Comparison of ENCODE assay signal across 13 mouse cellular contexts in the genomic region with DNA sequence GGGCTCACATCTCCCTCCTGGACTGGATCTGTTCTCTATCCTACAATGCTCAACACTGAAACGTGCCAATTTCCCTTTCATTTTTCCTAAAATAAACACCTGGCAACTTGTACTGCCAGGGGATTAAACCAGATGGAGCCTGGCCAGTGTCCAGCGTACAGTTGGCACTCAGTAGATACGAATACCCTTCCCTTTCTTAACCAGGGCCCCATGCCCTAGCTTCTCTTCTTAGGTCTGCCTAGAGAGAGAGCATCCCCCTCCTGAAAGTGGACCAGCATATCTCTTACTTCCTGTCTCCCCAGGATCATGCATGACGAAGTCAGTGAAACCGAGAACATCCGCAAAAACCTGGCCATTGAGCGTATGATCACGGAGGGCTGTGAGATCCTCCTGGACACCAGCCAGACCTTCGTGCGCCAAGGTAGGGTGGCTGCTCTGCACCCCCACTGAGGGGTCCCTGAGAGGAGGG.
DNase-seq lines count a peak whose midpoint lies in the region; ATAC-seq and TF ChIP-seq lines count a peak whose summit lies in the region.
"Had no signal": no experiment of that assay in that cellular context is flagged by ENCODE, and none has a peak within 500 bp of the region (broad histone marks: within the 10 kb centered on the region; RNA-seq: fewer than 3 reads in every experiment).

No protein-coding gene starts in this region.

- no peak overlapping the region for H3K27ac ChIP-seq in stomach, embryonic 16.5 days (ENCODE audit: low read length)
- H3K27ac ChIP-seq in stomach, postnatal 0 days (replicated peaks): no peak overlapping the region
- H3K27ac ChIP-seq in midbrain, postnatal 0 days (ENCODE audit: low read depth, low read length): no peak overlapping the region
- H3K27ac ChIP-seq in liver, embryonic 12.5 days: no peak overlapping the region
- H3K27ac ChIP-seq: kidney, postnatal 0 days; limb, embryonic 12.5 days had no signal

- peaks cover 4% of the 10 kb centered on the region; the same call in 1 of the 2 replicates for H3K27me3 ChIP-seq in stomach, embryonic 16.5 days (ENCODE audit: control insufficient read depth, insufficient read depth, low read length)
- no peaks in the 10 kb centered on the region for H3K27me3 ChIP-seq in stomach, postnatal 0 days (ENCODE audit: control insufficient read depth, insufficient read depth, low read length)
- H3K27me3 ChIP-seq in midbrain, postnatal 0 days (ENCODE audit: insufficient read depth, low read length): no peaks in the 10 kb centered on the region
- 0 out of 2 replicates have a peak, but pooled peaks cover 6% of the 10 kb centered on the region for H3K27me3 ChIP-seq in liver, embryonic 12.5 days (replicated peaks)
- H3K27me3 ChIP-seq: CH12.LX had no signal

- no peak overlapping the region for H3K4me3 ChIP-seq in stomach, embryonic 16.5 days (replicated peaks; ENCODE audit: low read length)
- H3K4me3 ChIP-seq in stomach, postnatal 0 days (ENCODE audit: low read depth, low read length): no peak overlapping the region
- H3K4me3 ChIP-seq in midbrain, postnatal 0 days (ENCODE audit: low read depth, low read length): no peak overlapping the region
- no peak overlapping the region for H3K4me3 ChIP-seq in liver, embryonic 12.5 days
- H3K4me3 ChIP-seq: limb, embryonic 12.5 days had no signal

- no peak overlapping the region for H3K9ac ChIP-seq in stomach, embryonic 16.5 days (ENCODE audit: low read length)
- no peak overlapping the region for H3K9ac ChIP-seq in stomach, postnatal 0 days (ENCODE audit: low read length)
- H3K9ac ChIP-seq in midbrain, postnatal 0 days (replicated peaks; ENCODE audit: low read length, poor library complexity, severe bottlenecking): no peak overlapping the region
- no peak overlapping the region for H3K9ac ChIP-seq in liver, embryonic 12.5 days
- H3K9ac ChIP-seq: limb, embryonic 12.5 days; lung, embryonic 14.5 days had no signal

- peak; percentile 12 for DNase-seq in kidney, postnatal 10 days
- DNase-seq in kidney, adult 11 months: no peak
- no peak for DNase-seq in stomach, postnatal 0 days (ENCODE audit: low spot score)
- DNase-seq in cerebellum, postnatal 10 days: peak; percentile 84 to 88
- peak; percentile 43 for DNase-seq in midbrain, postnatal 0 days (ENCODE audit: low spot score)
- DNase-seq: adrenal gland, postnatal 25 days had no signal

- H3K36me3 ChIP-seq in stomach, embryonic 16.5 days (ENCODE audit: control insufficient read depth, insufficient read depth, low read length): no peaks in the 10 kb centered on the region
- no peaks in the 10 kb centered on the region for H3K36me3 ChIP-seq in stomach, postnatal 0 days (ENCODE audit: control insufficient read depth, insufficient read depth, low read length)
- H3K36me3 ChIP-seq in midbrain, postnatal 0 days (ENCODE audit: insufficient read depth, low read length): no peaks in the 10 kb centered on the region
- H3K36me3 ChIP-seq in liver, embryonic 12.5 days: no peaks in the 10 kb centered on the region
- H3K36me3 ChIP-seq: limb, embryonic 12.5 days had no signal

- WGBS in stomach, embryonic 16.5 days: 63% methylated on average over 10 of the region's 10 CpGs
- WGBS in stomach, postnatal 0 days: 57% methylated on average over 10 of the region's 10 CpGs
- 69% methylated on average over 10 of the region's 10 CpGs for WGBS in midbrain, postnatal 0 days
- 70% methylated on average over 10 of the region's 10 CpGs for WGBS in liver, embryonic 12.5 days (ENCODE audit: insufficient replicate concordance)

- no peaks in the 10 kb centered on the region for H3K9me3 ChIP-seq in stomach, embryonic 16.5 days (replicated peaks; ENCODE audit: control insufficient read depth, low read length)
- H3K9me3 ChIP-seq in stomach, postnatal 0 days (ENCODE audit: control insufficient read depth, low read length): no peaks in the 10 kb centered on the region
- H3K9me3 ChIP-seq in midbrain, postnatal 0 days (ENCODE audit: low read length): no peaks in the 10 kb centered on the region
- H3K9me3 ChIP-seq in liver, embryonic 12.5 days (replicated peaks): no peaks in the 10 kb centered on the region
- H3K9me3 ChIP-seq: limb, embryonic 12.5 days had no signal

- TF ChIP-seq CTCF in stomach, postnatal 0 days (IDR thresholded peaks at IDR 0.05; ENCODE audit: low read depth): no peak
- TF ChIP-seq CTCF in midbrain, postnatal 0 days (IDR thresholded peaks at IDR 0.05): no peak

- no peak overlapping the region for H3K4me2 ChIP-seq in stomach, embryonic 16.5 days (ENCODE audit: low read depth, low read length)
- no peak overlapping the region for H3K4me2 ChIP-seq in stomach, postnatal 0 days (replicated peaks; ENCODE audit: low read depth)
- H3K4me2 ChIP-seq in midbrain, postnatal 0 days (ENCODE audit: low read depth, low read length, poor library complexity, severe bottlenecking): no peak overlapping the region
- no peak overlapping the region for H3K4me2 ChIP-seq in liver, embryonic 12.5 days
- H3K4me2 ChIP-seq: limb, embryonic 12.5 days; lung, embryonic 14.5 days had no signal

- H3K4me1 ChIP-seq in stomach, embryonic 16.5 days (ENCODE audit: control insufficient read depth, insufficient read depth, low read length): peaks cover 7% of the 10 kb centered on the region; the same call in 1 of the 2 replicates
- 0 out of 2 replicates have a peak, but pooled peaks cover 4% of the 10 kb centered on the region for H3K4me1 ChIP-seq in stomach, postnatal 0 days (replicated peaks; ENCODE audit: control insufficient read depth, insufficient read depth)
- H3K4me1 ChIP-seq in midbrain, postnatal 0 days (ENCODE audit: insufficient read depth, low read length): no peaks in the 10 kb centered on the region
- no peaks in the 10 kb centered on the region for H3K4me1 ChIP-seq in liver, embryonic 12.5 days
- H3K4me1 ChIP-seq: limb, embryonic 12.5 days had no signal

- no peak for TF ChIP-seq EP300 in stomach, postnatal 0 days (optimal IDR thresholded peaks at IDR 0.05)

- ATAC-seq in stomach, embryonic 16.5 days (ENCODE audit: insufficient read depth, low FRiP score): 0 out of 2 replicates have a peak, but pooled peaks have one; percentile 25
- ATAC-seq in stomach, postnatal 0 days (ENCODE audit: low FRiP score, low TSS enrichment): no peak
- no peak for ATAC-seq in midbrain, postnatal 0 days (ENCODE audit: low FRiP score)
- no peak for ATAC-seq in megakaryocyte-erythroid progenitor cell, adult 5-6 weeks (replicated peaks; ENCODE audit: low FRiP score, low TSS enrichment, poor library complexity, severe bottlenecking)
- no peak for ATAC-seq in liver, embryonic 12.5 days

Comparison
In these comparisons a context has a peak if more than half of its experiments do, and no peak if none do; other contexts are left out.
1. DNase-seq: peak in kidney, postnatal 10 days (single experiment), cerebellum, postnatal 10 days (2 of 2) and midbrain, postnatal 0 days (single experiment); none in kidney, adult 11 months (single experiment) and stomach, postnatal 0 days (single experiment).